Mouse (Mus musculus) kidney, adult 18-20 months (tissue): ENCODE data around the gene Ntn1.
A peak's percentile ranks its signal among the peaks of the same experiment; 100 is the strongest.

Experiments used
- DNase-seq: peaks from one replicate; pipeline ENCODE4 v3.0.0; 2021

Gene Ntn1

GRCm38 (mm10) chr11:68258498-68258897 is 142.1 kb downstream of the Ntn1 start:
- no peak for DNase-seq

- no peak for DNase-seq
Observed at GRCm38 (mm10) chr11:68253531-68253930, 147.1 kb downstream of the Ntn1 start.

GRCm38 (mm10) chr11:68250106-68250505 is 150.5 kb downstream of the Ntn1 start:
- DNase-seq = no peak

- DNase-seq = no peak
Observed at GRCm38 (mm10) chr11:68247897-68248296, 152.7 kb downstream of the Ntn1 start.

- no peak for DNase-seq
Observed at GRCm38 (mm10) chr11:68244992-68245261, 155.7 kb downstream of the Ntn1 start.

GRCm38 (mm10) chr11:68244254-68244991 is 156.2 kb downstream of the Ntn1 start:
- no peak for DNase-seq

GRCm38 (mm10) chr11:68239756-68240155 is 160.9 kb downstream of the Ntn1 start:
- no peak for DNase-seq

GRCm38 (mm10) chr11:68233469-68233965 is 167.1 kb downstream of the Ntn1 start:
- DNase-seq = no peak

GRCm38 (mm10) chr11:68231558-68231957 is 169.1 kb downstream of the Ntn1 start:
- no peak for DNase-seq

- DNase-seq = no peak
Observed at GRCm38 (mm10) chr11:68228941-68229665, 171.5 kb downstream of the Ntn1 start.

GRCm38 (mm10) chr11:68227837-68228236 is 172.8 kb downstream of the Ntn1 start:
- no peak for DNase-seq

- DNase-seq = no peak
Observed at GRCm38 (mm10) chr11:68226654-68227057, 174.0 kb downstream of the Ntn1 start.

GRCm38 (mm10) chr11:68223143-68223542 is 177.5 kb downstream of the Ntn1 start:
- DNase-seq = no peak

- DNase-seq = no peak
Observed at GRCm38 (mm10) chr11:68222209-68222608, 178.4 kb downstream of the Ntn1 start.

GRCm38 (mm10) chr11:68220733-68221132 is 179.9 kb downstream of the Ntn1 start:
- no peak for DNase-seq

- no peak for DNase-seq
Observed at GRCm38 (mm10) chr11:68216041-68216440, 184.6 kb downstream of the Ntn1 start.

GRCm38 (mm10) chr11:68215206-68215912 is 185.3 kb downstream of the Ntn1 start:
- peak; percentile 34 for DNase-seq

GRCm38 (mm10) chr11:68214496-68215205 is 186.0 kb downstream of the Ntn1 start:
- DNase-seq = no peak

- no peak for DNase-seq
Observed at GRCm38 (mm10) chr11:68213896-68214295, 186.7 kb downstream of the Ntn1 start.

GRCm38 (mm10) chr11:68211924-68212578 is 188.6 kb downstream of the Ntn1 start:
- DNase-seq = peak; percentile 51

GRCm38 (mm10) chr11:68210714-68211113 is 189.9 kb downstream of the Ntn1 start:
- no peak for DNase-seq

GRCm38 (mm10) chr11:68209506-68209905 is 191.1 kb downstream of the Ntn1 start:
- DNase-seq = no peak

- no peak for DNase-seq
Observed at GRCm38 (mm10) chr11:68208582-68208981, 192.0 kb downstream of the Ntn1 start.
